Mouse (Mus musculus) c-Kit-positive CD71-positive TER-119-positive erythroid progenitor cells, embryonic 14.5 days (primary cell): Measurements from ENCODE around the gene Zbtb7a.
A peak's percentile ranks its signal among the peaks of the same experiment; 100 is the strongest.

Experiments
- DNase-seq: peaks from one replicate; pipeline ENCODE4 v3.0.0-alpha.2; 2013; ENCODE audit warnings: low spot score

Gene Zbtb7a

DNA sequence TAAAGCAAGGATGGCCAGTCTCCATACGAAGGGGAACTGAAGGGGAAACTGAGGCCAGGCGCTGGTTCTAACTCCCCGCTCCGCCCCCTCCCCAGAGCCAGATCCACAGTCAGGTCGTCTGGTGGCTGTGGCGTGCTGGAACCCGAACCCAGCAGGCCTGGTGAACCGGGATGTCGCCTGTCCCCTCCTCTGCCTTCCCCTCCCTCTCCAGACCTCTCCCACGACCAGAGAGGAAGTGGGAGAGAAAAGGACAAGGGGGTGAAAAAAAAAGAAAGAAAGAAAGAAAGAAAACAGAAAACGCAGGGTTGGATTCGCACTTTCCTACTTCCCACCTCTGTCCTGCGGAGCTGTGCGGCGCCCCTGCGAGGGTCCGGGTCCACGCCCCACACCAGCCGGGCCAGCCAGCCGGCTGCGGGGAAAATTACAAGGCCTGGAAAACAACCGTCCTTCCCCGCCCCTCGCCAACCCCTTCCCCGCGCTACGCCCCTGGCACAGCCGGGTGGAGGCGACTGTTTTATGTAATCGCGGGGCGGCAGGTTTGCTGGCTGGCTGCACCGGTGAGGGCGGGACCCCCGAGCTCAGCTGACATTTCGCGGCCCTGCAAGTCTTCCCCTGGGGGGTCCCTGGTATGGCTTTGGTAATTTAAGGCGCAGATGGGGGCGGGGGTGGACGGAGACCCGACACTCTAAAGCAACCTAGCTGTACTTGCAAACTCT is at the start of gene Zbtb7a:
TSS of gene Zbtb7a (plus strand) at position 255 of the 716 bp plus-strand sequence.
- peak; percentile 62 for DNase-seq

DNA sequence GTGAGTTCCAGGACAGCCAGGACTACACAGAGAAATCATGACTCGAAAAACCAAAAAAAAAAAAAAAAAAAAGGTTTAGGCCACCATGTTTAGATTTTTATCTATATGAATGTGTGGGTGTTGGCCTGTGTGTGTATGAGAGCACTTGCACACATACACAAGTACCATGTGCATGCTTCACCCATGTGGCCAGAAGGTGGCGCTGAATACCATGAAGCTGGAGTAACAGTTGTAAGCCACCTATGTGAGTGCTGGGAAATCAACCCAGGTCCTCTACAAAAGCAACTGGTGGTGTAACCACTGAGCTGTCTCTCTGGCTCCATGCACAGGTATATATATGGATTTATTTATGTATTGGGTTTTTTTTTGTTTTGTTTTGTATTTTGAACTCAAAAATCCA is 48.0 kb upstream of the Zbtb7a start:
- peak; percentile 50 for DNase-seq

DNA sequence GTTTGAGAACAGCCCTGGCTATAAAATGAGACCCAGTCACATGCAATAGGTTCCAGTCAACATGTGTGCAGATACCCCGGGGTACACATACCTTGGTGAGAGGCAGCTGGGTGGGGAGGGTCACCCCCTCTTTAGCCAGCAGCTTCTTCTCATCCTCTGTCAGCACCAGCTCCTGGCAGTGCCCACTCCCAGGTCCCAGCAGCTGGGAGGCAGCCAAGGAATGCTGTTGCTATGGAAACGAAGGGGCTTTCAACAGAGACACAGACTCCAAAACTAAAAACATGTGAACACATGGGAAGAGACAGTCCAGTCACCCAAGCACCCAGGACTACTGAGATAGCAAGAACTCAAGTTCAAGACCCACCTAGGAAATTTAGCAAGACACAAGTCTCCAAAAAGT is 45.8 kb upstream of the Zbtb7a start:
- no peak for DNase-seq

DNA sequence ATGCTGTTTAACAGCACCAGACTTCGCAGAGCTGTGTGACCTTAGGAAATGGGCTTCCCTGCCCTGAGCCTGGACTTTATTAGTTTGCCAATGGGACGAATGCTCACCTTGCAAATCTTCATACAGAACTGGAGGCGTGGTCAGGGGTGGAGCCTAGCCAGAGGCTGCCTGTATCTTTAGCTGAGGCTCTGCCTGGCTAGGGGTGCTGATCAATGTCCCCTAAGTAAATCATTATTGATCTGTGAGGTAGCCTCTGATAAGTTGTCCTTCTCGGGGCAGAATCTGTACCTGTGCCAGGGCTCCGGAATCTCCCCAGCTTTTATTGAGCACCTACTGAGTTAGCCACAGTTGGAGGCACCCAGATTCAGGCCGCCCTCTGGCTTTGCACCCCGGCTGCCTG is 44.4 kb upstream of the Zbtb7a start:
- DNase-seq = no peak

DNA sequence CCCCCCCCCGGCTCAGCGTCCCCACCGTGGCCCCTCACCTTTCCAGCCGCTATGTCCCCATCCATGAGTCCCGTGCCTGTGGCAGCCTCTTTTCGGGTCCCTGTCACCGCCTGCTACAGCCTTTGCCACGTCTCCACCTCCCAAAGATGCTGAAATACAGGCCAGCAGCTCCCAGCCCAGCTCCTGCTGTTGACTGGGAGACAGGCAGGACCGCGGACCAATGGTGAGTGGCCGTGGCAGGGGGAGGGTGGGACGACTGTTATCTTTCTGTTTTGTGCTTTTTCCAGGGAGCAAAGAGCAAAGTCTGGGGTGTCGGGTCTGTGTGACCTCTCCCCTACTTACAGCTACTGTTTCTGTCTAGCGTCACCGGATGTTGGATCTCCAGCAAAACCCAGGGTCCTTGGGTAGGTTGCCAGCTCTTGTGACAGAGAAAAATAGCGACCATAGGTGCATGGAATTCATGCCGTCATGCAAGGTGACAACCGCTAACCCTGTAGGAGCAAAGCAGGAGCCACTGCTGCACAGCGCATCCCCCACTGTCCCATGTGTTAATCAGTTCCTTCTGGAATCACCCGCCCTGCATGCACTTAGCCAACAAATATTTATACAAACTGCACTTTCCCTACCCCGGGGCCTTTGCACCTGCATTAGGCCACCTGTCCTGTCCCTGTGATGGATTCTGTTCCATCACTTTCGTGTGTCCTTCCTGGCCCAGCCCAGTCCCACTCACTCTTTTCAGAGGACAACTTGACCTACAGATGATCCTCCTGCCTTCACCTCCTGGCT is 42.4 kb upstream of the Zbtb7a start:
- peak; percentile 49 for DNase-seq

GRCm38 (mm10) chr10:81094931-81095678 is 39.9 kb upstream of the Zbtb7a start:
- DNase-seq = peak; percentile 57

DNA sequence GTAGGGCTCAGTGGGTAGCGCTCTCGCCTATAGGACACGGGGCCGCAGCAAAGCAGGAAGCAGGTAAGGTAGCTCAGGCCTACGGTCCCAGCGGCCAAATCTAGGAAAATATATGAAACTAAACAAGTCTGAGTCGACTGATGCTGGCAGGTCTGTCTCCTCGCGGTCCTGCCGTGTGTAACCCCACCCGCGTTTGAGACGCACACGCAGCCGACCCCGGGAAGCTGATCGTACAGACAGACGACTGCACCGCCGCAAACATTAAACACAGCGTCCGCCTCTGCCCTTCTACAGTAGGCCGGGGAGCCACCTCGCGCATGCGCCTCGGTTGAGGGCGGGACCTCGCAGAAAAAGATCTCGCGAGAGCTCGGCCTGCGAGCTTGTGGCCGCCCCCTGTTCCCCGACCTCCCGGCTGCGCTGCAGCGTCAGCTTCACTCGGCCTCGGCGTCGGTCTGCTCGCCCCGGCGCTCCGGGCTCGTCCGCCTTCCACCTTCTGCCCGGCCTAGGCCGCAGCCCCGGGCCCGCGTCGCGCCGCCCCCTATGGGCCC is 29.4 kb upstream of the Zbtb7a start, which contains the start of gene Map2k2:
TSS of gene Map2k2 (plus strand) at position 351 of the 548 bp plus-strand sequence.
- DNase-seq = peak; percentile 97

DNA sequence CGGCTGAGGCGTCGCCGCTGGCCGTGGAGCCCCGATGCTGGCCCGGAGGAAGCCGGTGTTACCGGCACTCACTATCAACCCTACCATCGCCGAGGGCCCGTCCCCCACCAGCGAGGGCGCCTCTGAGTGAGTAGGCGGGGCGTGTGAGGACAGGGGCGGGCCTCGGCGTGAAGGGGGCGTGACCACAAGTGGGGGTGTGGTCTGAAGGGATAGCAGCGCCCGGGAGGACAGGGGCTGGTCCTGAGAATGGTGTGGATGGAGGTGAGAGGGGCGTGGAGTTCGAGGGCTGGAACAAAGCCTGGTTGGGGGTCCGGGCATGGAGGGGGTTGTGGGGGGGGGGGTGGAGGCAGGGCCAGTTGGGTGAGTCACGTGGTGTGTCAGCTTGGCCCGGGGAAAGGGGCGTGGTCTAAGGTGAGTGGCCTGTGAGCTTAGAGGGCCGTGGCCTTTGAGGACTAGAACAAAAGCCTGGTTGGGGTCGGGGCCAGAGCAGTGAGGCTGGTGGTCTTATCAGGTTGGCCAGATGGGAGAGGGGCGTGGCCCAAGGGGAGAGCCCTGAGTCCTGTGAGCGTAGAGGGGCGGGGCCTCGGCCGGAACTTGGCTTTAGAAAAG is 28.8 kb upstream of the Zbtb7a start:
- DNase-seq = peak; percentile 81

GRCm38 (mm10) chr10:81112946-81113345 is 22.1 kb upstream of the Zbtb7a start:
- no peak for DNase-seq

DNA sequence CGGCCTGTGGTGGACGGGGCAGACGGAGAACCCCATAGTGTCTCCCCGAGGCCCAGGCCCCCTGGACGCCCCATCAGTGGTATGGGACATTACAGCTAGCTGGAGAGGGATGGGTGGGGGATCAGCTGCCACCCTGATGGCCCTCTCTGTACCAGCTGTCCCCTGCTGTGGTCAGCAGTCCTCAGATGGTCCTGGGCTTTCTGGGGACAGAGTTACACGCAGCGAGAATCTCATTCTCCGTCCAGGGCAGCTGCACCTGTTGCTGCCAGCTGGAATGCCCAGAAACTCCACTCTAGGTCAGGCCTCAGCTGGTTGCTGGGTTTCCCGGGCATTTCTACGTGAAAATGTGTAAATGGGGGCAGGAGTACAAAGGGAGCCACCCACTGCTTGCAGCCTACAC is 15.4 kb upstream of the Zbtb7a start:
- no peak for DNase-seq

DNA sequence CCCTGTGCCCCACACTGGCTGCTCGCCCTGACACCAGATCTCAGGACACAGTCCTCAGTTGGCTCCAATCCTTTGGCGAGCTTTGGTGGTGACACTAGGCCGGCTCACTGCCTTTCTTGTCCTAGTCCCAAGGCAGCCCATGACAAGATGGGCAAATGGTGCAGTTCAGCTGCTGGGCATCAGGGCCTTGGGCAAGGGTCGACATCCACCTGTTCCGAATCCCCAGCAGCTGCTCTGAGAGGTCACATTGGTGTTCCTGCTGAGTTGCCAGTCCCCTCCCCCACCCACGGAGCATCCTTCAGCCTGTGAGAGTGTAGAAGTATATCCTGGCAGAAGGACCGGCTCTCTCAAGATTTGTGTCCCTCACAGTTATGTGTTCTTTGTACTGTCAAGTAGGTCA is 14.4 kb upstream of the Zbtb7a start:
- no peak for DNase-seq

DNA sequence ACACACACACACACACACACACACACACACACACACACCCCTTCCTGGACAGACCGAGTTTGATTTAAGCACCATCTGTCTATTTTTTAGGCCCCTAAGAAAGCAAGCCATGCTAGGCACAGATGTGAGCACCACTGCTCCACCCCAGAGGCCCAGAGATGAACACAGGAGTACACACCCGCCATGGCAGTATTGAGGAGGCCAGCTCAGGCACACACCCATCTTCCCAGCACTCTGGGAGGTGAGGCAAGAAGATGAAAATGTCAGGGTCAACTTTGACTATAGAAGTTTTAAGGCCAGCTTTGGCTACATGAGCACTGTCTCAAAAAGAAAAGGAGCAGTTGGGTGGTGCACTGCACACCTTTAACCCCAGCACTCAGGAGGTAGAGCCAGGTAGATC is 12.1 kb upstream of the Zbtb7a start:
- no peak for DNase-seq

GRCm38 (mm10) chr10:81123500-81123899 is 11.5 kb upstream of the Zbtb7a start:
- no peak for DNase-seq

GRCm38 (mm10) chr10:81134181-81134587 is 836 bp upstream of the Zbtb7a start:
- peak; percentile 73 for DNase-seq

- peak; percentile 85 for DNase-seq
These were observed 1.0 kb downstream of the Zbtb7a start for GRCm38 (mm10) chr10:81135831-81136705.

DNA sequence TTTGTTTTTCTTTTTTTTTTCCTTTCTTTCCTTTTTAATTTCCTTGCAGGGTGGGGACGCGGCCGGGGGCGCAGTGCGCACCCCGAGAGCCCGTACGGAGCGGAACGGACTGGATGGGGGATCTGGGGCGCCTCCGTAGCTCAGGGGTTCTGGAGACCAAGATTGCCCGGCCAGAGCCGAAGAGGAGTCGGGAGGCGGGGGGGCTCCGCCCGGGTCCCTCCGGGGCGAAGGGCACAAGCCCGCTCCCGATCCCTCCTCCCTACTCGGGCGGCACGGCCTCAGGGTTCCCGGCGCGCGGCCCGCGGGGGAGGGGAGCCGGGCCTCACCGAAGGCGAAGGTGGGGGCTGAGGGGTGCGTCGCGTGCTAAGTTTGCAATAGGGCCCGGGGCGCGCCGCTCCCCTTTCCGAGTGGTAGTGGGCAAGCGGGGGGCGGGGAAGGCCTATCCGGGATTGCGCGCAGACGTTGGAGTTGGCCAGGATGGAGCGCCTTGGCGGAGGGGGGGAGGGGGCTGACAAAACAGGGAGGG is 1.7 kb downstream of the Zbtb7a start:
- peak; percentile 72 for DNase-seq

DNA sequence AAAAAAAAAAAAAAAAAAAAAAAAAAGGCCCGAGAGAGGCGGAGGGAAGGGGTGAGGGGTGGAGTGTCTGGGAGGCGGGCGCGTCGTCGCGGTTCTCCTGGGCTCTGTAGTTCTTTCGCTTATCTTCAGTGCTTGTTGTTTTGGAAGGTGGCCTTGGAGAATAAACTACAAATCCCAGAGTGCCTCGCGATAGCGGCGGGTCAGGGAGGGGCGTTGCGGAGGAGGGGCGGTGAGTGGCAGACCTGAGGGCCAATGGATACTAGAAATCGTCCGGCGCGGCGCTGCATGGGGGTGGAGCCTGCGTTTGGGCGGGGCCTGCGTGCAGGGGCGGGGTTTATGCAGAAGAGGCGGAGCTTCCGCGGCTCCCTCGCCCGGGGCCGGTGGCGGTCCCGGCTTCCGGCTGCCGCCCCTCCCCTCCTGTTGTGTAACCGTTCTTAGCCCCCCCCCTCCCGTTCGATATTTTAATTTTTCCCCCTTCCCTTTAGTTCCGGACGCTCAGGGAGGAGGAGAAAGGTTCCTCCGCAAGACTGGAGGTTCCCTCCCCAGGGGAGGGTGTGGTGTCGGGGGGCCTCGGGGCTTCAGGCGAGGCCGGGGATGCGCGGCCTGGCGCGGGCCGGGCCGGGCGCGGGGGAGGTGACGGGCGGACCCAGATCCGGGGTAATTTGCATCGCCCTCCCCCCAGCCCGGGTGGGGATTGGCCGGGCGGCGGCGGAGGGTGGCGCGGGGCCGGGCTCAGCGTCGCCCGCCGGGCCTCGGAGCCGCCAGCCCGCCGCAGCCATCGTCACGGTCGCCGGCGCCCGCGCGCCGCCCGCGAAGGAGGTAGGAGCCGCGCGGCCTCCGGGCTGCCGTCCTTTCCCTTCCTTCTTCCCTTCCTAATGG is 2.5 kb downstream of the Zbtb7a start:
- peak; percentile 99 for DNase-seq

GRCm38 (mm10) chr10:81138131-81138782 is 3.2 kb downstream of the Zbtb7a start:
- DNase-seq = no peak
